Mouse (Mus musculus) adrenal gland, adult 8-10 months (tissue): ENCODE measurements around the gene Bglap3. TPM values are rescaled to one million over a fixed set of nuclear protein-coding genes. Genes with fewer than 3 reads are reported as not detected.

ENCODE experiments used
- DNase-seq: peaks from one replicate; pipeline ENCODE4 v3.0.0; 2022
- total RNA-seq, 4 experiments: library from RNA; stranded (reverse); gene quantifications; 2 replicates each; pipeline ENCODE4 v1.2.4; 2022

The Bglap3 gene
- total RNA-seq, 4 experiments from 2014 or later: 0.89 to 1.9 (median 1.3) TPM; not detected in 1

GRCm38 (mm10) chr3:88335436-88336053 lies 37.0 kb downstream of the Bglap3 start:
- DNase-seq: no peak

- no peak for DNase-seq
Measured at GRCm38 (mm10) chr3:88334902-88335435, 37.6 kb downstream of the Bglap3 start.

GRCm38 (mm10) chr3:88334029-88334658 lies 38.4 kb downstream of the Bglap3 start:
- no peak for DNase-seq

GRCm38 (mm10) chr3:88331282-88331681 lies 41.3 kb downstream of the Bglap3 start:
- no peak for DNase-seq

GRCm38 (mm10) chr3:88328956-88329355 lies 43.6 kb downstream of the Bglap3 start:
- no peak for DNase-seq

GRCm38 (mm10) chr3:88324951-88325405 lies 47.6 kb downstream of the Bglap3 start, which contains the start of gene Glmp:
Gene Glmp (plus strand): TSS chr3:88325023.
- peak; percentile 39 for DNase-seq

Other genes starting within 250 kb of the Bglap3 start
- gene Mef2d, start 230.4 kb downstream of the Bglap3 start, total RNA-seq: 100 to 1,000 TPM in 1 of 4 experiments, 10 to 100 TPM in 3; 82.0 to 111 (median 89.0) TPM
- gene Rhbg, start 118.0 kb downstream of the Bglap3 start, total RNA-seq: 10 to 100 TPM; 12.0 to 27.5 (median 17.3) TPM
- 1 to 10 TPM; 1.3 to 3.1 (median 2.3) TPM for gene Gm38392, start 85.5 kb downstream of the Bglap3 start, total RNA-seq
- 1 to 10 TPM; 6.2 to 9.3 (median 8.2) TPM for gene Tsacc, start 75.7 kb downstream of the Bglap3 start, total RNA-seq
- 100 to 1,000 TPM; 250 to 360 (median 279) TPM for gene Cct3, start 75.6 kb downstream of the Bglap3 start, total RNA-seq
- 100 to 1,000 TPM; 233 to 293 (median 254) TPM for gene Glmp, start 47.7 kb downstream of the Bglap3 start, total RNA-seq
- gene Tmem79, start 36.6 kb downstream of the Bglap3 start, total RNA-seq: 1 to 10 TPM; 4.4 to 7.1 (median 5.9) TPM
- gene Smg5, start 36.5 kb downstream of the Bglap3 start, total RNA-seq: 10 to 100 TPM; 48.2 to 66.6 (median 55.9) TPM
- 1 to 10 TPM; 4.1 to 6.9 (median 5.4) TPM for gene Paqr6, start 8.2 kb downstream of the Bglap3 start, total RNA-seq
- gene Bglap2, start 6.0 kb upstream of the Bglap3 start, total RNA-seq: 1 to 10 TPM in 1 of 4 experiments, not detected in 3; 2.1 TPM
- gene Bglap, start 11.7 kb upstream of the Bglap3 start, total RNA-seq: 1 to 10 TPM in 2 of 4 experiments, under 1 TPM in 2; 0.77 to 7.8 (median 2.5) TPM
- gene Pmf1, start 37.6 kb upstream of the Bglap3 start, total RNA-seq: 10 to 100 TPM; 31.5 to 46.9 (median 34.3) TPM
- gene Slc25a44, start 52.4 kb upstream of the Bglap3 start, total RNA-seq: 10 to 100 TPM; 44.3 to 50.8 (median 47.0) TPM
- gene Sema4a, start 88.4 kb upstream of the Bglap3 start, total RNA-seq: 10 to 100 TPM; 12.2 to 14.0 (median 12.5) TPM
- 100 to 1,000 TPM in 3 of 4 experiments, 10 to 100 TPM in 1; 88.2 to 134 (median 124) TPM for gene Lmna, start 137.2 kb upstream of the Bglap3 start, total RNA-seq
- gene Mex3a, start 159.7 kb upstream of the Bglap3 start, total RNA-seq: 1 to 10 TPM; 2.8 to 4.3 (median 3.9) TPM
- gene Rab25, start 175.6 kb upstream of the Bglap3 start, total RNA-seq: not detected
- 100 to 1,000 TPM; 138 to 164 (median 144) TPM for gene Lamtor2, start 180.3 kb upstream of the Bglap3 start, total RNA-seq
- gene Ubqln4, start 181.0 kb upstream of the Bglap3 start, total RNA-seq: 10 to 100 TPM; 64.1 to 81.3 (median 66.7) TPM
- 100 to 1,000 TPM; 139 to 217 (median 172) TPM for gene Ssr2, start 203.1 kb upstream of the Bglap3 start, total RNA-seq
- 10 to 100 TPM; 22.0 to 48.2 (median 31.5) TPM for gene Arhgef2, start 233.2 kb upstream of the Bglap3 start, total RNA-seq